Mouse (Mus musculus) MEL (cell line): ENCODE measurements around the gene Prdm16. TPM values are rescaled to one million over a fixed set of nuclear protein-coding genes. Genes with fewer than 3 reads are reported as not detected.

Experiments used
- DNase-seq: peaks from one replicate; pipeline ENCODE4 v3.0.0; 2011; ENCODE audit warnings: low read depth, low spot score
- H3K27ac ChIP-seq: 2 replicates; pipeline ENCODE4 v1.5.1; 2012; ENCODE audit warnings: low read depth, mild to moderate bottlenecking, control low read depth, low read length, moderate library complexity; ENCODE audit not compliant: control insufficient read depth
- H3K27me3 ChIP-seq, 2 experiments: fragments of 150-350 bp in 1 of 2; sonication (generic) in 1 of 2; 2 replicates each; pipeline ENCODE4 v1.6.1; 2012; ENCODE audit warnings: low read length in 2 of 2, mild to moderate bottlenecking in 2 of 2, improper control_type of control experiment in 1 of 2, moderate library complexity in 1 of 2; ENCODE audit not compliant: insufficient read depth in 2 of 2, control insufficient read depth in 1 of 2
- H3K36me3 ChIP-seq, 2 experiments: 2 replicates each; pipeline ENCODE4 v1.6.1; 2012 to 2014; ENCODE audit warnings: low read length in 2 of 2, improper control_type of control experiment in 1 of 2, inconsistent platforms in 1 of 2, mild to moderate bottlenecking in 1 of 2; ENCODE audit not compliant: insufficient read depth in 2 of 2, control insufficient read depth in 1 of 2
- H3K4me1 ChIP-seq, 2 experiments: fragments of 150-350 bp in 1 of 2; sonication (generic) in 1 of 2; 2 replicates each; pipeline ENCODE4 v1.6.1; 2012; ENCODE audit warnings: low read length in 2 of 2, improper control_type of control experiment in 1 of 2, mild to moderate bottlenecking in 1 of 2; ENCODE audit not compliant: insufficient read depth in 2 of 2, control insufficient read depth in 1 of 2
- H3K4me3 ChIP-seq, 2 experiments: fragments of 150-350 bp in 1 of 2; sonication (generic) in 1 of 2; 2 replicates each; pipeline ENCODE4 v1.5.1; 2012; ENCODE audit warnings: low read depth in 2 of 2, low read length in 2 of 2, mild to moderate bottlenecking in 2 of 2, moderate library complexity in 2 of 2, control low read depth in 1 of 2, improper control_type of control experiment in 1 of 2; ENCODE audit not compliant: control insufficient read depth in 1 of 2, insufficient read depth in 1 of 2
- H3K79me2 ChIP-seq: 2 replicates; pipeline ENCODE4 v1.6.1; 2012; ENCODE audit warnings: mild to moderate bottlenecking, low read length, moderate library complexity; ENCODE audit not compliant: control insufficient read depth, poor library complexity, insufficient read depth
- H3K9ac ChIP-seq: 2 replicates; pipeline ENCODE4 v1.6.1; 2012; ENCODE audit warnings: low read depth, mild to moderate bottlenecking, control low read depth, low read length, moderate library complexity; ENCODE audit not compliant: control insufficient read depth, poor library complexity, severe bottlenecking
- H3K9me3 ChIP-seq: fragments of 150-350 bp; sonication (generic); replicated peaks from 2 replicates; pipeline ENCODE4 v1.6.1; 2012; ENCODE audit warnings: mild to moderate bottlenecking, low read length, improper control_type of control experiment, moderate library complexity; ENCODE audit not compliant: insufficient read depth
- CHD1 ChIP-seq: IDR thresholded peaks from 2 replicates; pipeline ENCODE4 v1.6.1; 2012; ENCODE audit warnings: low read depth, mild to moderate bottlenecking, inconsistent platforms, low read length, improper control_type of control experiment
- E2F4 ChIP-seq: IDR thresholded peaks from 2 replicates; pipeline ENCODE4 v1.6.1; 2011; ENCODE audit warnings: low read depth, low read length, improper control_type of control experiment, borderline replicate concordance
- ELF1 ChIP-seq: IDR thresholded peaks from 2 replicates; pipeline ENCODE4 v1.6.1; 2014; ENCODE audit warnings: low read depth, mild to moderate bottlenecking, inconsistent platforms, low read length, improper control_type of control experiment, moderate library complexity
- ETS1 ChIP-seq: IDR thresholded peaks from 2 replicates; pipeline ENCODE4 v1.6.1; 2012; ENCODE audit warnings: low read depth, mild to moderate bottlenecking, inconsistent platforms, low read length, improper control_type of control experiment, moderate library complexity
- GABPA ChIP-seq: IDR thresholded peaks from 2 replicates; pipeline ENCODE4 v1.6.1; 2012; ENCODE audit warnings: low read depth, mild to moderate bottlenecking, inconsistent platforms, low read length, improper control_type of control experiment, moderate library complexity
- HCFC1 ChIP-seq: IDR thresholded peaks from 2 replicates; pipeline ENCODE4 v1.6.1; 2012; ENCODE audit warnings: low read depth, mild to moderate bottlenecking, inconsistent platforms, low read length, improper control_type of control experiment, moderate library complexity
- JUND ChIP-seq: IDR thresholded peaks from 2 replicates; pipeline ENCODE4 v1.6.1; 2011; ENCODE audit warnings: low read depth, mild to moderate bottlenecking, improper control_type of control experiment, low read length
- MAFK ChIP-seq: IDR thresholded peaks from 2 replicates; pipeline ENCODE4 v1.6.1; 2011; ENCODE audit warnings: low read depth, mild to moderate bottlenecking, low read length, improper control_type of control experiment, borderline replicate concordance
- MAZ ChIP-seq: IDR thresholded peaks from 2 replicates; pipeline ENCODE4 v1.6.1; 2012; ENCODE audit warnings: low read depth, mild to moderate bottlenecking, inconsistent platforms, low read length, improper control_type of control experiment
- MEF2A ChIP-seq: IDR thresholded peaks from 2 replicates; pipeline ENCODE4 v1.6.1; 2014; ENCODE audit warnings: low read depth, mild to moderate bottlenecking, inconsistent platforms, low read length, improper control_type of control experiment; ENCODE audit not compliant: poor library complexity, insufficient replicate concordance, severe bottlenecking; ENCODE audit errors: extremely low read depth
- MXI1 ChIP-seq: IDR thresholded peaks from 2 replicates; pipeline ENCODE4 v1.6.1; 2011; ENCODE audit warnings: mild to moderate bottlenecking, low read depth, low read length, improper control_type of control experiment
- MYB ChIP-seq: IDR thresholded peaks from 2 replicates; pipeline ENCODE4 v1.6.1; 2011; ENCODE audit warnings: mild to moderate bottlenecking, low read depth, low read length, improper control_type of control experiment
- MYC ChIP-seq: IDR thresholded peaks from 2 replicates; pipeline ENCODE4 v1.6.1; 2011; ENCODE audit warnings: low read depth, mild to moderate bottlenecking, low read length, improper control_type of control experiment, moderate library complexity
- NELFE ChIP-seq: IDR thresholded peaks from 2 replicates; pipeline ENCODE4 v1.6.1; 2011; ENCODE audit warnings: low read depth, low read length, improper control_type of control experiment
- NRF1 ChIP-seq: IDR thresholded peaks from 2 replicates; pipeline ENCODE4 v1.6.1; 2014; ENCODE audit warnings: low read depth, mild to moderate bottlenecking, inconsistent platforms, low read length, improper control_type of control experiment, moderate library complexity; ENCODE audit not compliant: poor library complexity, insufficient read depth, severe bottlenecking
- POLR2A ChIP-seq, 2 experiments: IDR thresholded peaks; 2 replicates each; pipeline ENCODE4 v1.6.1; 2011 to 2012; ENCODE audit warnings: low read length in 2 of 2, mild to moderate bottlenecking in 2 of 2, control low read depth in 1 of 2, improper control_type of control experiment in 1 of 2, low read depth in 1 of 2, moderate library complexity in 1 of 2; ENCODE audit not compliant: control insufficient read depth in 1 of 2, insufficient read depth in 1 of 2, poor library complexity in 1 of 2
- POLR2AphosphoS2 ChIP-seq: IDR thresholded peaks from 2 replicates; pipeline ENCODE4 v1.6.1; 2011; ENCODE audit warnings: low read length, improper control_type of control experiment
- POLR2AphosphoS5 ChIP-seq: IDR thresholded peaks from 2 replicates; pipeline ENCODE4 v1.6.1; 2012; ENCODE audit warnings: low read depth, borderline replicate concordance, mild to moderate bottlenecking, inconsistent platforms, low read length, moderate library complexity, mixed read lengths
- RAD21 ChIP-seq: IDR thresholded peaks from 2 replicates; pipeline ENCODE4 v1.6.1; 2011; ENCODE audit warnings: mild to moderate bottlenecking, low read depth, low read length, improper control_type of control experiment
- RCOR1 ChIP-seq: IDR thresholded peaks from 2 replicates; pipeline ENCODE4 v1.6.1; 2012; ENCODE audit warnings: low read depth, mild to moderate bottlenecking, inconsistent platforms, low read length, improper control_type of control experiment
- TAL1 ChIP-seq: IDR thresholded peaks from 2 replicates; pipeline ENCODE4 v1.6.1; 2012; ENCODE audit warnings: mild to moderate bottlenecking, inconsistent platforms, low read length, moderate library complexity, mixed read lengths
- UBTF ChIP-seq: IDR thresholded peaks from 2 replicates; pipeline ENCODE4 v1.6.1; 2012; ENCODE audit warnings: low read depth, mild to moderate bottlenecking, inconsistent platforms, low read length, improper control_type of control experiment, moderate library complexity, borderline replicate concordance; ENCODE audit not compliant: insufficient read depth
- USF2 ChIP-seq, 2 experiments: IDR thresholded peaks; 2 replicates each; pipeline ENCODE4 v1.6.1; 2011 to 2012; ENCODE audit warnings: improper control_type of control experiment in 2 of 2, low read length in 2 of 2, borderline replicate concordance in 1 of 2, inconsistent platforms in 1 of 2, low read depth in 1 of 2, mild to moderate bottlenecking in 1 of 2; ENCODE audit not compliant: insufficient read depth in 1 of 2
- ZC3H11A ChIP-seq: IDR thresholded peaks from 2 replicates; pipeline ENCODE4 v1.6.1; 2012; ENCODE audit warnings: low read depth, mild to moderate bottlenecking, inconsistent platforms, low read length, improper control_type of control experiment
- polyA plus RNA-seq, 2 experiments: library from polyadenylated mRNA; stranded (reverse) in 1 of 2; unstranded in 1 of 2; fragments of >175 nt in 1 of 2; fragments of >200 nt in 1 of 2; gene quantifications; 2 replicates each; pipeline versions ENCODE4 v1.2.1 to v1.2.4; 2012; ENCODE audit warnings: low replicate concordance in 2 of 2, low read depth in 1 of 2; ENCODE audit not compliant: insufficient read length in 2 of 2, insufficient read depth in 1 of 2, missing spikeins in 1 of 2
- total RNA-seq: library from RNA; depleted of rRNA; stranded (reverse); fragments of 300-350 nt; gene quantifications from 2 replicates; pipeline ENCODE4 v1.2.3, GENCODE M21; 2012

Gene Prdm16
- total and polyA plus RNA-seq, 3 experiments = not detected

- Histone ChIP-seq H3K27me3 (no peaks in the 10 kb centered on the region), H3K9ac (no peak overlapping the region), H3K4me1 (no peaks in the 10 kb centered on the region), H3K79me2 (no peaks in the 10 kb centered on the region), H3K9me3 (no peaks in the 10 kb centered on the region), H3K27ac (no peak overlapping the region), H3K4me3 (no peak overlapping the region), H3K36me3 (no peaks in the 10 kb centered on the region)
- TF ChIP-seq ETS1 = no peak
- no peak for TF ChIP-seq HCFC1
- no peak for TF ChIP-seq USF2 (IDR thresholded peaks at IDR 0.05; ENCODE audit: borderline replicate concordance in 1 of 2, insufficient read depth in 1 of 2, low read depth in 1 of 2, low read length in 2 of 2)
- DNase-seq = no peak
These were observed 3.1 kb upstream of the Prdm16 start for GRCm38 (mm10) chr4:154639591-154640442.

DNA sequence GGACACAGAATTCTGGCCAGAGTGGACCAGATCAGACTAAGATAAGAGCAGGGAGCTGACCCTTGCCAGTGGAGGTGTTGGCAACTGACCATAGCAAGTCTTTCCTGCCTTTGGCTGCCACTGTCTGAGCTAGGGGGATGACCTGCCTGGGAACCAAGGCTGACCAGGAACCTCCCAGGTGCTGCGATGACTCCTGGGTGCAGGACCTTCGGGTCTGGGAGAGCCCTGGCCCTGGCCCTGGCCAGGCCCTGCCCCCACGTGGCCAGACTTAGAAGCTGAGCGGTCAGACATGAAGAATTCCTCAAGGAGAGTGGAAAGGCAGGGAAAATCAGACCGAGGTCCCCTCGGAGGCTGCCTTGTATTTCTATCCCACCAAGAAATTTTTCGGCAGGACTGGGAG is 2.5 kb upstream of the Prdm16 start:
- H3K4me1 ChIP-seq = no peaks in the 10 kb centered on the region
- no peak overlapping the region for H3K9ac ChIP-seq
- no peaks in the 10 kb centered on the region for H3K27me3 ChIP-seq
- no peaks in the 10 kb centered on the region for H3K79me2 ChIP-seq
- no peak overlapping the region for H3K4me3 ChIP-seq
- no peak for TF ChIP-seq UBTF
- no peak for TF ChIP-seq POLR2AphosphoS5
- TF ChIP-seq RAD21 = no peak
- no peak for TF ChIP-seq NRF1
- no peak for TF ChIP-seq MYC
- no peaks in the 10 kb centered on the region for H3K36me3 ChIP-seq
- no peak overlapping the region for H3K27ac ChIP-seq
- H3K9me3 ChIP-seq = no peaks in the 10 kb centered on the region
- no peak for DNase-seq

GRCm38 (mm10) chr4:154638320-154638886 is 1.7 kb upstream of the Prdm16 start:
- Histone ChIP-seq H3K27me3 (no peaks in the 10 kb centered on the region), H3K9me3 (no peaks in the 10 kb centered on the region), H3K9ac (no peak overlapping the region), H3K79me2 (no peaks in the 10 kb centered on the region), H3K27ac (no peak overlapping the region), H3K4me3 (no peak overlapping the region), H3K4me1 (no peaks in the 10 kb centered on the region), H3K36me3 (no peaks in the 10 kb centered on the region)
- DNase-seq = no peak
- TF ChIP-seq E2F4 (no peak), MXI1 (no peak), RCOR1 (no peak), POLR2AphosphoS2 (no peak), NELFE (no peak), ZC3H11A (no peak), POLR2AphosphoS5 (no peak), MAZ (no peak), MAFK (no peak), CHD1 (no peak), GABPA (no peak), MYB (no peak), POLR2A (IDR thresholded peaks at IDR 0.05; ENCODE audit: control insufficient read depth in 1 of 2, insufficient read depth in 1 of 2, low read depth in 1 of 2, low read length in 2 of 2, poor library complexity in 1 of 2) (no peak), JUND (no peak), ELF1 (no peak), MEF2A (no peak), TAL1 (no peak)
